In the genomic region with DNA sequence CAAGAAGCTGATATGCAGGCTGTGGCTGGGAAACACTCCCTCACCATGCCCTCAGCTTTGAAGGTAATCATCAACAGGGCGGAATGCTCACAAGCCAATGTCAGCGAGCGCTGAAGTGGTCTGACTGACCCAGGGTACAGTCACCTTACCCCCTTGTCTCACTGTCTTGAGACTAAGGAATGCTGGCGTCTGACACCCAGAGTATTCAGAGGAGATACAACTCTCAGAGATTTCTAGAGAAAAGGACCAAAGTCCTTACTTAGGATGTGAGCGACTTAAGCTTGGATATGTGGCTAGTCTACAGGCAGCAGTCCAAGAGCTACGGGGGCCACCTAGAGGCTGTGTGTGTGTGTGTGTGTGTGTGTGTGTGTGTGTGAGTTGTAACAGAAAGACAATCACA, we compare ENCODE assay signal across 14 mouse cellular contexts.
DNase-seq lines count a peak whose midpoint lies in the region; ATAC-seq and TF ChIP-seq lines count a peak whose summit lies in the region.
"Had no signal": no experiment of that assay in that cellular context is flagged by ENCODE, and none has a peak within 500 bp of the region (broad histone marks: within the 10 kb centered on the region; RNA-seq: fewer than 3 reads in every experiment).

No protein-coding gene starts in this region.

- H3K4me2 ChIP-seq in intestine, postnatal 0 days (replicated peaks; ENCODE audit: low read depth) = no peak overlapping the region
- no peak overlapping the region for H3K4me2 ChIP-seq in kidney, embryonic 15.5 days
- H3K4me2 ChIP-seq: embryonic facial prominence, embryonic 13.5 days; hindbrain, embryonic 14.5 days had no signal

- no peak overlapping the region for H3K4me3 ChIP-seq in liver, adult 2 months (ENCODE audit: insufficient read depth, low read depth, low read length)
- no peak overlapping the region for H3K4me3 ChIP-seq in intestine, postnatal 0 days (ENCODE audit: low read depth, low read length)
- H3K4me3 ChIP-seq in kidney, embryonic 15.5 days (replicated peaks) = no peak overlapping the region
- H3K4me3 ChIP-seq: embryonic facial prominence, embryonic 13.5 days; left cerebral cortex, adult 2 months; myocyte had no signal

- no peak; the same call in 1 of the 2 replicates for TF ChIP-seq CTCF in liver, adult 2 months (IDR thresholded peaks at IDR 0.05; ENCODE audit: low read depth, low read length)
- TF ChIP-seq CTCF in intestine, postnatal 0 days (IDR thresholded peaks at IDR 0.05; ENCODE audit: low read depth) = peak; percentile 65

- H3K36me3 ChIP-seq in liver, adult 2 months (ENCODE audit: control insufficient read depth, insufficient read depth, low read length) = peaks cover 7% of the 10 kb centered on the region
- peaks cover 20% of the 10 kb centered on the region; the same call in 1 of the 2 replicates for H3K36me3 ChIP-seq in intestine, postnatal 0 days (ENCODE audit: control insufficient read depth, insufficient read depth)
- peaks cover 12% of the 10 kb centered on the region; the same call in 1 of the 2 replicates for H3K36me3 ChIP-seq in kidney, embryonic 15.5 days

- H3K4me1 ChIP-seq in liver, adult 2 months (ENCODE audit: control insufficient read depth, insufficient read depth, low read length) = peaks cover 32% of the 10 kb centered on the region
- peaks cover 20% of the 10 kb centered on the region for H3K4me1 ChIP-seq in intestine, postnatal 0 days (replicated peaks; ENCODE audit: control insufficient read depth, insufficient read depth, low read length)
- H3K4me1 ChIP-seq in kidney, embryonic 15.5 days = peaks cover 62% of the 10 kb centered on the region

- no peak overlapping the region for H3K27ac ChIP-seq in liver, adult 2 months (replicated peaks; ENCODE audit: insufficient read depth, low read depth, low read length)
- H3K27ac ChIP-seq in intestine, postnatal 0 days (ENCODE audit: low read depth, low read length) = peak overlapping the region; percentile 23; the same call in 1 of the 2 replicates
- H3K27ac ChIP-seq in kidney, embryonic 15.5 days = peak overlapping the region; percentile 91
- H3K27ac ChIP-seq: embryonic facial prominence, embryonic 13.5 days; hindbrain, embryonic 14.5 days; left cerebral cortex, adult 2 months had no signal

- no peaks in the 10 kb centered on the region for H3K9me3 ChIP-seq in intestine, postnatal 0 days (ENCODE audit: control insufficient read depth)
- no peaks in the 10 kb centered on the region for H3K9me3 ChIP-seq in kidney, embryonic 15.5 days (replicated peaks)
- H3K9me3 ChIP-seq: embryonic facial prominence, embryonic 13.5 days had no signal

- 55% methylated on average over 6 of the region's 6 CpGs for WGBS in liver, adult 2 months
- WGBS in intestine, postnatal 0 days = 45% methylated on average over 6 of the region's 6 CpGs
- WGBS in kidney, embryonic 15.5 days = 51% methylated on average over 6 of the region's 6 CpGs

- no peaks in the 10 kb centered on the region for H3K27me3 ChIP-seq in liver, adult 2 months (ENCODE audit: control insufficient read depth, insufficient read depth, low read length)
- no peaks in the 10 kb centered on the region for H3K27me3 ChIP-seq in intestine, postnatal 0 days (replicated peaks; ENCODE audit: control insufficient read depth, insufficient read depth, low read length)
- H3K27me3 ChIP-seq in kidney, embryonic 15.5 days = no peaks in the 10 kb centered on the region
- H3K27me3 ChIP-seq: embryonic facial prominence, embryonic 13.5 days had no signal

- ATAC-seq in intestine, postnatal 0 days = peak; percentile 86
- ATAC-seq in kidney, embryonic 15.5 days (replicated peaks; ENCODE audit: low FRiP score) = peak; percentile 71

- no peak overlapping the region for H3K9ac ChIP-seq in liver, adult 2 months (ENCODE audit: low read depth, low read length)
- no peak overlapping the region for H3K9ac ChIP-seq in intestine, postnatal 0 days (ENCODE audit: low read depth, low read length)
- no peak overlapping the region for H3K9ac ChIP-seq in kidney, embryonic 15.5 days
- H3K9ac ChIP-seq: embryonic facial prominence, embryonic 13.5 days; forebrain, postnatal 0 days; hindbrain, embryonic 14.5 days had no signal

- no peak for TF ChIP-seq POLR2A in liver, adult 2 months (IDR thresholded peaks at IDR 0.05; ENCODE audit: extremely low read depth, insufficient read depth, low read length)

- no peaks in the 10 kb centered on the region; the same call in 1 of the 2 replicates for H3K79me2 ChIP-seq in liver, adult 2 months (ENCODE audit: control insufficient read depth, insufficient read depth, low read length)

- peak; percentile 50 for DNase-seq in liver, adult 2 months (ENCODE audit: extremely low read depth, low read depth, low spot score)
- no peak for DNase-seq in liver
- peak; percentile 38 for DNase-seq in lung, postnatal 10 days
- DNase-seq in adrenal gland, adult 2 months = no peak
- DNase-seq in urinary bladder, postnatal 25 days (ENCODE audit: low spot score) = no peak
- DNase-seq: cerebellum, adult 9-11 months; forebrain, postnatal 0 days; thymus, postnatal 36 days had no signal

Comparison
In these comparisons a context has a peak if more than half of its experiments do, and no peak if none do; other contexts are left out.
1. DNase-seq: peak in liver, adult 2 months (single experiment) and lung, postnatal 10 days (single experiment); none in liver (single experiment), adrenal gland, adult 2 months (single experiment) and urinary bladder, postnatal 25 days (single experiment).